Mouse (Mus musculus) ES-Bruce4 (cell line): ENCODE results near the gene Ttc25. TPM values are rescaled to one million over a fixed set of nuclear protein-coding genes. Genes with fewer than 3 reads are reported as not detected.

Experiments used
- H3K27ac ChIP-seq: 2 replicates; pipeline ENCODE4 v1.5.1; 2012; ENCODE audit warnings: low read length, inconsistent platforms; ENCODE audit not compliant: insufficient read depth
- H3K27me3 ChIP-seq: 2 replicates; pipeline ENCODE4 v1.6.1; 2012; ENCODE audit warnings: mild to moderate bottlenecking, low read length, inconsistent platforms; ENCODE audit not compliant: control insufficient read depth, poor library complexity, insufficient read depth, severe bottlenecking
- H3K36me3 ChIP-seq: 2 replicates; pipeline ENCODE4 v1.6.1; 2012; ENCODE audit warnings: inconsistent platforms, mild to moderate bottlenecking, low read length, moderate library complexity; ENCODE audit not compliant: control insufficient read depth, poor library complexity, insufficient read depth, severe bottlenecking
- H3K4me1 ChIP-seq: one replicate; pipeline ENCODE4 v1.8.1; 2011; ENCODE audit warnings: low read length; ENCODE audit not compliant: control insufficient read depth, insufficient read depth
- H3K4me3 ChIP-seq: 2 replicates; pipeline ENCODE4 v1.5.1; 2011; ENCODE audit warnings: low read depth, mild to moderate bottlenecking, low read length
- H3K9ac ChIP-seq: 2 replicates; pipeline ENCODE4 v1.6.1; 2012; ENCODE audit warnings: low read depth, mild to moderate bottlenecking, inconsistent platforms; ENCODE audit not compliant: poor library complexity, severe bottlenecking
- H3K9me3 ChIP-seq: replicated peaks from 2 replicates; pipeline ENCODE4 v1.6.1; 2012; ENCODE audit warnings: mild to moderate bottlenecking, low read length, inconsistent platforms; ENCODE audit not compliant: control insufficient read depth, poor library complexity, insufficient read depth, severe bottlenecking
- CTCF ChIP-seq: IDR thresholded peaks from one replicate; pipeline ENCODE4 v1.8.1; 2011; ENCODE audit warnings: low read depth, low read length
- EP300 ChIP-seq: IDR thresholded peaks from 2 replicates; pipeline ENCODE4 v1.6.1; 2011; ENCODE audit warnings: low read depth, low read length; ENCODE audit not compliant: insufficient read depth
- POLR2A ChIP-seq: IDR thresholded peaks from one replicate; pipeline ENCODE4 v1.8.1; 2011; ENCODE audit warnings: low read length; ENCODE audit not compliant: insufficient read depth
- polyA plus RNA-seq: library from polyadenylated mRNA; stranded (reverse); fragments of >200 nt; gene quantifications from 2 replicates; pipeline ENCODE4 v1.2.4, GENCODE M21; 2011; ENCODE audit warnings: low read depth; ENCODE audit not compliant: missing spikeins, insufficient read depth, insufficient read length

Gene Ttc25
- polyA plus RNA-seq, 1 experiment, result 2.5 TPM

DNA sequence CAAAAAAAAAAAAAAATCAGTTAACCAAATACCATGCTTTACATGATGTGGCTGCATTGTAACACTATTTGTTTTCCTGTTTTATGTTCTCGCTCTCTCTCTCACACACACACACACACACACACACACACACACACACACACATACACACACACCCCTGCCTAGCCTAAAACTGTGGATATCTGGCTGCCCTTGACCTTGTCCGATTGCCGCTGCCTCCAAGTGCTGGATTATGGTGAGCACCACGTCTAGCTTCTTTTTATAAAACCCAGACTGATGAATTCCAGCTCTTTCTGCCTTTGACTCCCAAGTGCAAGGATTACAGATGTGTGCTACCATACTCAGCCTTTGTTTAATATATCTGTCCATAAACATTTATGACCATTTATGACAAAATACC is 72.1 kb downstream of the Ttc25 start:
- H3K4me3 ChIP-seq, result 0 out of 2 replicates have a peak overlapping the region, but pooled peaks have one; percentile 25
- no peaks in the 10 kb centered on the region for H3K27me3 ChIP-seq
- H3K27ac ChIP-seq, result peak overlapping the region; percentile 63; the same call in 1 of the 2 replicates
- H3K9ac ChIP-seq, result peak overlapping the region; percentile 89
- no peaks in the 10 kb centered on the region for H3K36me3 ChIP-seq
- no peak for TF ChIP-seq POLR2A
- TF ChIP-seq EP300, result no peak
- TF ChIP-seq CTCF, result no peak
- H3K4me1 ChIP-seq, result no peaks in the 10 kb centered on the region
- no peaks in the 10 kb centered on the region for H3K9me3 ChIP-seq

DNA sequence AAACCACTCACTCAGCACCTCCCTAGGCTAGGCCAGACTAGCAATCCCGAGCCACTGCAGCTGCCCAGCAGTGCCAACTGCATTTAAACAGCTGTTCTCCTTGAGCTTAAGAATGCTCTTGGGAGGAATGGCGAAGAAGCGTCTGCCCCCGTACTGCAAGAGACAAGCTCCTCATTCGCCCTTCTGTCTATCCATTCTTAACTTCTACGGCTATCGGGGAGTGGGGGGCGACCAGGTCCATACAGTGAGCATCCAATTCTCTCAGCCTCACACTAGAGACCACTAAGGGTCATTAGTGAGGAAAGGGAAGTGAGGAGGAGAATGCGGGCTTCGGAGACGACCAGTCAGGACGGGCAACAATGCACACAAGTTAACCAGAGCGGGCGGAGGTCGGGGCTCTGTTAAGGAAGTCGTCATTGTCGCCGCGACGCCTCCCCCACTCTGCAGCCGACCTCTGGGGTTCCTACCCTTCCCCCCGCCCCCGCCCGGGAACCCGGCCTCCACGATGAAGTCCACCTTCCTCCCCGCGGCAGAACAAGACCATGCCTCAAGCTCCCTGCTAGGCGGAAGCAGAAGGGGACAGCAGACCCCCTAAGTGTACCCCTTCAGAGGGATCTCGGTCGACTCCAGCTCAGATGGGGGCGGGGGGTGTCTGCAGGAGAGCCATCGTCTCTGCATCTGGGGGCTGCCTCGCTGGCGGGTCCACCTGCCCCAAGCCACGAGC is 73.5 kb downstream of the Ttc25 start, which contains the start of gene Nkiras2:
Nkiras2 (plus strand) TSS at position 484 of the 724 bp plus-strand sequence.
- peak within 1 kb of the TSS; percentile 95 for H3K27ac ChIP-seq
- H3K27me3 ChIP-seq, result no peaks in the 10 kb centered on the region
- peak within 1 kb of the TSS; percentile 100 for H3K4me3 ChIP-seq
- H3K36me3 ChIP-seq, result no peaks in the 10 kb centered on the region
- no peaks in the 10 kb centered on the region for H3K4me1 ChIP-seq
- peak within 1 kb of the TSS; percentile 89 for H3K9ac ChIP-seq
- TF ChIP-seq EP300 (no peak), POLR2A (no peak), CTCF (no peak)
- no peaks in the 10 kb centered on the region for H3K9me3 ChIP-seq

DNA sequence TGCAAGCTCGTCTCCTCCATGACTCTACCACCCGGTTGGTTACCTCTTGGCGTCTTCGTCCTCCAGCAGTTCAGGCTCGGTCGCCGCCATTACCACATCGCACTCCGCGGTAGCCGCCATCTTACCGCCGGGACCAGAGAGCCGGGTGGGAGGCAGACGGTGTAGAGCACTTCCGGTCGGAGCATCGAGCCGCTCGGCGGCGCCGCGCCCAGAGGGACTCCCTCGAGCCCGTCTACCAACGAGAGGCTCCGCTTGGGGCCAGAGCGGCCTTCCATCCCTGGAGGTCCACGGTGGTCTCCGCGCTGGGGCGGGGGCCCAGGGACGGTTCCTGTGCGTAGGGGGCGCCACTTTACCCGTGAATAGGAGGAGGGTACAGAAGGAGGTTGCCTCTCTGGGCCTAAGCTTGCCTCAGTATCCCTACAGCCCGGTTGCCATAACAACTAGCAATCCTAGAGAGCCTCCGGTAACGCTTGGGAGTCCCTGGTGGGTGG is 74.1 kb downstream of the Ttc25 start:
- no peaks in the 10 kb centered on the region for H3K9me3 ChIP-seq
- no peaks in the 10 kb centered on the region for H3K27me3 ChIP-seq
- no peaks in the 10 kb centered on the region for H3K4me1 ChIP-seq
- peak overlapping the region; percentile 95 for H3K27ac ChIP-seq
- peak overlapping the region; percentile 89 for H3K9ac ChIP-seq
- H3K4me3 ChIP-seq, result peak overlapping the region; percentile 100
- no peaks in the 10 kb centered on the region for H3K36me3 ChIP-seq
- TF ChIP-seq CTCF (peak; percentile 61), POLR2A (no peak)

DNA sequence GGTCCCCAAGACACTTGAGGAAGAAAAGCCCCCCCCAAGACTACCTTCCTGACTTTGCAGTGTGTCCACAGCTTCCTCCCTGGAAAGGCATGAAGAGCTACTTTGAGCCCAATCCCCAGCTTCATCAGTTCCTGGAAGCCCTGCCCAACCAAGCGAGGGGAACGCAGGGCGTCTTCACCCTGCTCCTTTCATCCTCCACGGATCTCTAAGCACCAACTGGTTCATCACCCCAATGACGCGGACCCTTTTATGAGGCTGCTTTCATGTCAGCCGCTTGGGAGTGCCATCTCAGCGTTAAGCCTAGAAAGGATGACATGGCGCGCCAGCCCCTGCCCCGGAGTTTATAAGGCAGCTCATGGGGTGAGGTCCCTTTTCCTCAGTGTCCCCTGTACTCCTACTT is 74.6 kb downstream of the Ttc25 start, which contains the start of gene Dnajc7:
Dnajc7 (minus strand) TSS at position 187 of the 400 bp plus-strand sequence.
- H3K9ac ChIP-seq, result peak within 1 kb of the TSS; percentile 89
- H3K9me3 ChIP-seq, result no peaks in the 10 kb centered on the region
- no peaks in the 10 kb centered on the region for H3K27me3 ChIP-seq
- H3K27ac ChIP-seq, result peak within 1 kb of the TSS; percentile 95
- no peaks in the 10 kb centered on the region for H3K4me1 ChIP-seq
- TF ChIP-seq POLR2A, result no peak
- TF ChIP-seq CTCF, result no peak
- TF ChIP-seq EP300, result no peak
- peak within 1 kb of the TSS; percentile 100 for H3K4me3 ChIP-seq
- H3K36me3 ChIP-seq, result no peaks in the 10 kb centered on the region

Other genes with a start within 250 kb of the Ttc25 start
- 718 and 769 TPM in 2 replicates for gene Eif1, start 225.7 kb upstream of the Ttc25 start, polyA plus RNA-seq
- gene Gast, start 211.2 kb upstream of the Ttc25 start, polyA plus RNA-seq, result not detected in 2 replicates
- 12.7 and 13.6 TPM in 2 replicates for gene Hap1, start 189.5 kb upstream of the Ttc25 start, polyA plus RNA-seq
- 166 and 171 TPM in 2 replicates for gene Jup, start 147.8 kb upstream of the Ttc25 start, polyA plus RNA-seq
- 13.3 and 16.8 TPM in 2 replicates for gene P3h4, start 130.8 kb upstream of the Ttc25 start, polyA plus RNA-seq
- 22.5 and 24.3 TPM in 2 replicates for gene Fkbp10, start 129.9 kb upstream of the Ttc25 start, polyA plus RNA-seq
- gene Nt5c3b, start 103.8 kb upstream of the Ttc25 start, polyA plus RNA-seq, result 37.3 and 44.6 TPM in 2 replicates
- gene Klhl10, start 103.7 kb upstream of the Ttc25 start, polyA plus RNA-seq, result 0.84 and 0.90 TPM in 2 replicates
- 18.4 and 19.6 TPM in 2 replicates for gene Klhl11, start 72.9 kb upstream of the Ttc25 start, polyA plus RNA-seq
- 225 and 232 TPM in 2 replicates for gene Acly, start 17.6 kb upstream of the Ttc25 start, polyA plus RNA-seq
- 6.9 and 7.5 TPM in 2 replicates for gene Cnp, start 29.3 kb downstream of the Ttc25 start, polyA plus RNA-seq
- gene Nkiras2, start 73.6 kb downstream of the Ttc25 start, polyA plus RNA-seq, result 29.1 and 30.0 TPM in 2 replicates
- gene Dnajc7, start 74.6 kb downstream of the Ttc25 start, polyA plus RNA-seq, result 369 and 376 TPM in 2 replicates
- 1.0 and 1.9 TPM in 2 replicates for gene Zfp385c, start 146.8 kb downstream of the Ttc25 start, polyA plus RNA-seq
- gene Dhx58, start 158.7 kb downstream of the Ttc25 start, polyA plus RNA-seq, result 1.5 and 1.8 TPM in 2 replicates
- 61.3 and 63.1 TPM in 2 replicates for gene Kat2a, start 166.9 kb downstream of the Ttc25 start, polyA plus RNA-seq
- not detected in 2 replicates for gene Hspb9, start 168.2 kb downstream of the Ttc25 start, polyA plus RNA-seq
- gene Rab5c, start 192.6 kb downstream of the Ttc25 start, polyA plus RNA-seq, result 95.2 and 95.3 TPM in 2 replicates
- 0.17 and 0.21 TPM in 2 replicates for gene Kcnh4, start 214.3 kb downstream of the Ttc25 start, polyA plus RNA-seq
- gene Hcrt, start 217.3 kb downstream of the Ttc25 start, polyA plus RNA-seq, result not detected in 2 replicates
- gene Ghdc, start 225.3 kb downstream of the Ttc25 start, polyA plus RNA-seq, result 5.4 and 5.8 TPM in 2 replicates